Mouse (Mus musculus): Measurements from ENCODE around the gene Wnk2. TPM values are rescaled to one million over a fixed set of nuclear protein-coding genes. Genes with fewer than 3 reads are reported as not detected.

Gene Wnk2
- polyA plus RNA-seq, 1 experiment = 2.3 TPM

DNA sequence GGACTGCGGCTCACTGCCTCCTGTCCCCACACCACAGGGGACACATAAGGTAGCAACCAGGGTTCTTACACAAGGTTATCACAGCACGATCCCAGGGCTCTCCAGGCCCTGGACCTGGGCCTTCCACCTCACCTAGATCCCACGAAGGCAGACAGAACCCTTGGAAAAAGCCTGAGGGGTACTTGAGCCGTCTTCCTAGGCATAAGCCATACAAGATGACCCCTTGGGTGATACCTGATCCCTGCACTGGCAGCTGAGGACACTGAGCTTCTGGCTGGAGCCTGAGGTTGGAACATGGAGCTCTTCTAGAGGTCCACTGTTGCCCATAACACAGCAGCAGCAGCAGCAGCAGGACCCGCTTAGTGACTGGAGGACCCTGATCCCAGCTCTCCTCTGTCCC, 5.4 kb downstream of the Wnk2 start:
- Histone ChIP-seq H3K36me3 (ENCODE audit: control insufficient read depth, insufficient read depth, low read length) (no peaks in the 10 kb centered on the region), H3K27ac (ENCODE audit: insufficient read depth, low read depth, low read length) (no peak overlapping the region), H3K27me3 (replicated peaks; ENCODE audit: control insufficient read depth, insufficient read depth, low read length) (peaks cover 3% of the 10 kb centered on the region; the same call in 1 of the 2 replicates), H3K4me1 (ENCODE audit: control insufficient read depth, insufficient read depth, low read length) (no peaks in the 10 kb centered on the region), H3K4me3 (ENCODE audit: insufficient read depth, low read depth, low read length) (no peak overlapping the region)
- 88% methylated on average over 5 of the region's 5 CpGs for WGBS
- TF ChIP-seq CTCF (conservative IDR thresholded peaks at IDR 0.05; ENCODE audit: insufficient read depth, insufficient read length, low read depth, low read length) (no peak), POLR2A (IDR thresholded peaks at IDR 0.05; ENCODE audit: low read depth, low read length) (no peak)
- DNase-seq = no peak

DNA sequence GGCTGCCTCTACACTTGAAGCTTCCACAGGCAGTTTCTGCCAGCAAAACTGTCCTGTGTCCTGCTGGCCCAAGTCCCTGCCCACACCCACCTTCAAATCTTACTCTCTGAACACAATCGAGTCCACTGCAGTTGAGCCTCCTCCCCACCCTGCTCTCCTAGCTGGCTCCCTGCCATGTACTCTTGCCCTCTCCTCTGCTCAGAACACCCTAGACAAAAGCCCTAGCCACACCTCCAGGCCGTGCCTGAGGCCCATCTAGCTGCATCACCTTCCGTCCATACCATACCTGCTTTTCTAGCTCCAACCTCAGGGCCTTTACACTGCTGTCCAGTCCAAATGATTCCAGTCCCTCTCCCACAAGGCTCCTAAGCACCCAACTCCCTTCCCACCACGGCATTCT, 7.2 kb downstream of the Wnk2 start:
- peak; percentile 71 for DNase-seq

DNA sequence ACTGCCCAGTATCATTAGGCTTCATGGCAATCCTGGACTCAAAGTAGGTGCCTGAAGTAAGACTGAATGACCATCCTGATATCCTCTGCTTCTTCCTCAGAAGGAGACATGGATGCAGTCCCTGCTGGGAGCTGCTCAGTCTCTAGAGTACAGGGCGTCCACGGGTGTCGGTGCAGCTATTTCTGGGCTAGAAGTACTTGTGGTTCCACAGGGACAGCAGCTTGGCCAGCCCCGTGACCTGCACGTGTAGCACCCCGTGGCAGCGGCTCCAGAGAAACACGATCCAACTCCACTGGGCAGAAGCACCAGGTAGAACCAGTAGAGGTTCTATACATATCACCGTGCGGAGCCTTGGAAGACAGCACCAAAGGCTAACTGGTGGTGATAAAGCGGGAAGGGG, 13.3 kb downstream of the Wnk2 start:
- Histone ChIP-seq H3K4me1 (ENCODE audit: control insufficient read depth, insufficient read depth, low read length) (no peaks in the 10 kb centered on the region), H3K27me3 (replicated peaks; ENCODE audit: control insufficient read depth, insufficient read depth, low read length) (no peaks in the 10 kb centered on the region), H3K4me3 (ENCODE audit: insufficient read depth, low read depth, low read length) (no peak overlapping the region), H3K36me3 (ENCODE audit: control insufficient read depth, insufficient read depth, low read length) (no peaks in the 10 kb centered on the region), H3K27ac (ENCODE audit: insufficient read depth, low read depth, low read length) (no peak overlapping the region)
- DNase-seq = no peak
- 85% methylated on average over 11 of the region's 11 CpGs for WGBS
- TF ChIP-seq POLR2A (IDR thresholded peaks at IDR 0.05; ENCODE audit: low read depth, low read length) = no peak
- TF ChIP-seq CTCF (conservative IDR thresholded peaks at IDR 0.05; ENCODE audit: insufficient read depth, insufficient read length, low read depth, low read length) = no peak

More for the DNA sequence above, 7.2 kb downstream of the Wnk2 start:
- no peak overlapping the region for H3K27ac ChIP-seq (ENCODE audit: insufficient read depth, low read depth, low read length)
- H3K4me1 ChIP-seq (ENCODE audit: control insufficient read depth, insufficient read depth, low read length) = no peaks in the 10 kb centered on the region
- 50% methylated on average over 4 of the region's 4 CpGs for WGBS
- no peak overlapping the region for H3K4me3 ChIP-seq (ENCODE audit: insufficient read depth, low read depth, low read length)
- H3K36me3 ChIP-seq (ENCODE audit: control insufficient read depth, insufficient read depth, low read length) = no peaks in the 10 kb centered on the region
- no peaks in the 10 kb centered on the region for H3K27me3 ChIP-seq (replicated peaks; ENCODE audit: control insufficient read depth, insufficient read depth, low read length)
- TF ChIP-seq CTCF (conservative IDR thresholded peaks at IDR 0.05; ENCODE audit: insufficient read depth, insufficient read length, low read depth, low read length) (no peak), POLR2A (IDR thresholded peaks at IDR 0.05; ENCODE audit: low read depth, low read length) (no peak)

DNA sequence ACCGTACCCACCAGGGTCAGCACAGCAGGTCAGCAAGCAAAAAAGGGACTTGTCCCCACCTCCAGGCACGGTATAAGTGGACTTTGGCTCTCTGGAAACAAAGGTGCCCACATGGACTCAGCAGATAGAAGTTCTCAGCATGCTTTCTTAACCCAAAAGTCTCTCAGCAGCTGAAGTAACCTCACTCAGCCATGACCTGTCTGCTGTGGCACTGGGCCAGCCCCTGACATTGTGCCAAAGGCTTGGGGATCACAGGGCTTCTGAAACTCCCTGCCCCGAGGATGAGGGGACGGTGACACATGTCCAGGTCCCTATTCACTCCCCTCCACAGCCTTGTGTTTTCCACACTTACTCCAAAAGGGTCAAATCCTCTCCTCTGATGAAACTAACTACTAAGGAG, 14.7 kb downstream of the Wnk2 start:
- no peaks in the 10 kb centered on the region for H3K4me1 ChIP-seq (ENCODE audit: control insufficient read depth, insufficient read depth, low read length)
- 41% methylated on average over 4 of the region's 4 CpGs for WGBS
- no peak overlapping the region for H3K27ac ChIP-seq (ENCODE audit: insufficient read depth, low read depth, low read length)
- TF ChIP-seq CTCF (conservative IDR thresholded peaks at IDR 0.05; ENCODE audit: insufficient read depth, insufficient read length, low read depth, low read length) (no peak), POLR2A (IDR thresholded peaks at IDR 0.05; ENCODE audit: low read depth, low read length) (no peak)
- no peaks in the 10 kb centered on the region for H3K27me3 ChIP-seq (replicated peaks; ENCODE audit: control insufficient read depth, insufficient read depth, low read length)
- H3K4me3 ChIP-seq (ENCODE audit: insufficient read depth, low read depth, low read length) = no peak overlapping the region
- H3K36me3 ChIP-seq (ENCODE audit: control insufficient read depth, insufficient read depth, low read length) = no peaks in the 10 kb centered on the region
- DNase-seq = peak; percentile 89

DNA sequence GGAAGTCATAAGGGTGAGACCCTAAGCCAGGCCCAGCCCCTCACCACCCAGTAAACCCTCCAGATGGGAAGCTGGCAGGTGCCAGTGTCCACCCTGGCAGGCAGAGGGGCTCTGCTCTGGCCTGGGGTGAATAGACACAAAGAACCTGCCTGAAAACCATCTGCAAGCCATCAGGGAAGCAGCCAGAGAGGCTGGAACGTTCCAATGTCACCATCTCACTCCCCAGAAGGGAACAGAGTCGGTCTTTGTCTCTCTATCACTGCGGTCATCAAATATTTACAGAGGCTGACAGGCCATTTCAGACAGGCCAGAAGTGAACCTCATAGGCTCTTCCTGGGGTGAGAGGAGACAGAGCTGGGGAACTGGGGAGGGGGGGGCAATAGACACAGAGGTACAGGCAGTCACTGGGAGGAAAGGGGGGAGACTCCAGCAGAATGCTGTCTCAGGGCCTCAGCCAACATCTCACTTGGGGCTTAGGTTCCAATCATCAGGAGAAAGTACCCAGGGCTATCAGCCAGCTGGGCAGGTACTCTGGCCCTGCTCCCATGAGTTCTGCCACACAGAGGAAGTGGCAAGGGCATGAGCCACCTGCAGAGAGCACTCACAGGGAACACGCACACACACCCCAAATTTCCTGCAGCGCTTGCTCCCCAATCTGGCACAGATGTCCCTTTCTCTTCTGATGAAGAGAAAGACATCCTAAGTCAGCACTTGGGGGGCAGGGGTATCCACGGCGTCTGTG, 15.7 kb downstream of the Wnk2 start:
- TF ChIP-seq CTCF (conservative IDR thresholded peaks at IDR 0.05; ENCODE audit: insufficient read depth, insufficient read length, low read depth, low read length) (no peak), POLR2A (IDR thresholded peaks at IDR 0.05; ENCODE audit: low read depth, low read length) (no peak)
- no peaks in the 10 kb centered on the region for H3K27me3 ChIP-seq (replicated peaks; ENCODE audit: control insufficient read depth, insufficient read depth, low read length)
- no peak for DNase-seq
- WGBS = 66% methylated on average over 7 of the region's 7 CpGs
- no peak overlapping the region for H3K4me3 ChIP-seq (ENCODE audit: insufficient read depth, low read depth, low read length)
- no peaks in the 10 kb centered on the region for H3K4me1 ChIP-seq (ENCODE audit: control insufficient read depth, insufficient read depth, low read length)
- no peak overlapping the region for H3K27ac ChIP-seq (ENCODE audit: insufficient read depth, low read depth, low read length)
- no peaks in the 10 kb centered on the region for H3K36me3 ChIP-seq (ENCODE audit: control insufficient read depth, insufficient read depth, low read length)

DNA sequence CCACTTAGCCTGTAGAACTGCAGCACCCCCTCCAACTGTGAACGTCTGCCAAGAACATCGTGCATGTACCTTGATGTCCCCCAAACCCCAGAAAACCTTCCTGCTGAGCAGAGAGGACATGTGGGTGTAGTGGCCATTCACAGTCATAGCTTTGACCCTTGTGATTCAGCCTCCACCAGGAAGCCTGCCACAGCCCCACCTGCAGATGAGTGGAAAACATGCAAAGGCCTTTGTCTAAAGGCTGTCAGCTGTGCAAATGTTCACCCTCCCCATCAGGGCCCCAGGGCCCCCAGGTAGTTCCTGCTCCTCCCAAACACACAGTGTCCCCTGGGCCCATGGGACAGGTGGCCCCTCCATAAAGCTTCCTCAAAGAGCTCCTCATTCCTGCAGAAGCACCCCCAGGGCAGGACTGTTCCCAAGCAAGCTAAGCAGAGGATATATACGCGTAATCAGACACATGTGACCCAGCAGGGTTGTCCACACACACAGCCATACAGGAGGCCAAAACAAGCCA, 16.4 kb downstream of the Wnk2 start:
- Histone ChIP-seq H3K4me1 (ENCODE audit: control insufficient read depth, insufficient read depth, low read length) (no peaks in the 10 kb centered on the region), H3K4me3 (ENCODE audit: insufficient read depth, low read depth, low read length) (no peak overlapping the region), H3K36me3 (ENCODE audit: control insufficient read depth, insufficient read depth, low read length) (no peaks in the 10 kb centered on the region), H3K27me3 (replicated peaks; ENCODE audit: control insufficient read depth, insufficient read depth, low read length) (no peaks in the 10 kb centered on the region), H3K27ac (ENCODE audit: insufficient read depth, low read depth, low read length) (no peak overlapping the region)
- no peak for DNase-seq
- TF ChIP-seq CTCF (conservative IDR thresholded peaks at IDR 0.05; ENCODE audit: insufficient read depth, insufficient read length, low read depth, low read length) (no peak), POLR2A (IDR thresholded peaks at IDR 0.05; ENCODE audit: low read depth, low read length) (no peak)
- 89% methylated on average over 4 of the region's 4 CpGs for WGBS

DNA sequence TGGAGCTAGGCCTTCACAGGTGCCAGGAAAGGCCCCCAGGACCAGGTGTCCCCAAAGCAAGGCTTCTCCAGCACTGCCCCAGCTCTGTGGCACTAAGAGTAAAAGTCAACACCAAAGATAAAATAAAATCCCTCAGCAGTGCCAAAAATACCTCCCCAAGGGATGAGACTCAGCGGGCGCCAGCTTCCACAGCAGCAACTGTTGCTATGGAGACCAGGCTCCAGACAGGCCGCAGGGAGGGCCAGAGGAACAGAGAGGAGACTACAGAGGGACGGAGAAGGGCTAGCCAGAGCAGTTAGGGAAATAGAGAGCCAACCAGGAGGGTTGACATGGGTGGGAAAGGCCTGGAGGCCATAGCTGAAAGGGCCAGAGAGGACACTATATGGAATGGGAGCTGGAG, 18.0 kb downstream of the Wnk2 start:
- H3K27me3 ChIP-seq (replicated peaks; ENCODE audit: control insufficient read depth, insufficient read depth, low read length) = no peaks in the 10 kb centered on the region
- no peak overlapping the region for H3K27ac ChIP-seq (ENCODE audit: insufficient read depth, low read depth, low read length)
- H3K4me1 ChIP-seq (ENCODE audit: control insufficient read depth, insufficient read depth, low read length) = no peaks in the 10 kb centered on the region
- H3K36me3 ChIP-seq (ENCODE audit: control insufficient read depth, insufficient read depth, low read length) = no peaks in the 10 kb centered on the region
- no peak overlapping the region for H3K4me3 ChIP-seq (ENCODE audit: insufficient read depth, low read depth, low read length)
- 74% methylated on average over 4 of the region's 4 CpGs for whole genome bisulfite sequencing
- DNase-seq = no peak
- no peak for TF ChIP-seq POLR2A (IDR thresholded peaks at IDR 0.05; ENCODE audit: low read depth, low read length)
- no peak for TF ChIP-seq CTCF (conservative IDR thresholded peaks at IDR 0.05; ENCODE audit: insufficient read depth, insufficient read length, low read depth, low read length)
